Mouse (Mus musculus): ENCODE data around the gene Gm37240. TPM values are rescaled to one million over a fixed set of nuclear protein-coding genes. Genes with fewer than 3 reads are reported as not detected.

The Gm37240 gene
- total and polyA plus RNA-seq, 2 experiments from 2014 or later: 0.43 to 1.9 TPM

DNA sequence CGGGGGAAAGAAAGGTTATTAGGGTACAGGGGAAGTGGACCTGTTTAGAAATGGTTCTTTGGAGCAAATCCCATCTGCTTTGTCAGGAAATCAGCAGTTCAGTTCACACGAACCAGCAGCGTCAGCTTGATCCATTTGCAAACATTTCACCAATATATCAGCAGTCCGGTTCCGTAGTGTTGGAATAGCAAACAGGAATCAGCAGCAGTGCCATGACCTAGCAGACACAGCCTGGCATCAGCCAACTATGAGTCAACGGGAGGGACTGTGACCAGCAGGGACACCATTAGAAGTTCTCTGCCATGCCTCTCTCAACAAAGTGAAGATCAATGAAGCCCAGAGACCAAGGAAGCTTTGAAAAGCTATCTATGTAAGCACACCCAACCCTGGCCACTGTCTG is 1267.6 kb downstream of the Gm37240 start:
- Histone ChIP-seq H3K4me3 (ENCODE audit: low read depth, low read length) (no peak overlapping the region), H3K27me3 (ENCODE audit: insufficient read depth, low read length) (no peaks in the 10 kb centered on the region), H3K4me1 (ENCODE audit: insufficient read depth, low read length) (peaks cover 4% of the 10 kb centered on the region; the same call in 1 of the 2 replicates), H3K9me3 (ENCODE audit: low read length) (no peaks in the 10 kb centered on the region), H3K4me2 (ENCODE audit: low read depth, low read length, poor library complexity, severe bottlenecking) (no peak overlapping the region), H3K27ac (ENCODE audit: low read depth, low read length) (no peak overlapping the region), H3K9ac (replicated peaks; ENCODE audit: low read length, poor library complexity, severe bottlenecking) (no peak overlapping the region), H3K36me3 (ENCODE audit: insufficient read depth, low read length) (no peaks in the 10 kb centered on the region)
- DNase-seq (ENCODE audit: low spot score): no peak
- no peak for TF ChIP-seq CTCF (IDR thresholded peaks at IDR 0.05)
- WGBS: 94% methylated on average over 6 of the region's 6 CpGs
- no peak for ATAC-seq (ENCODE audit: low FRiP score)

DNA sequence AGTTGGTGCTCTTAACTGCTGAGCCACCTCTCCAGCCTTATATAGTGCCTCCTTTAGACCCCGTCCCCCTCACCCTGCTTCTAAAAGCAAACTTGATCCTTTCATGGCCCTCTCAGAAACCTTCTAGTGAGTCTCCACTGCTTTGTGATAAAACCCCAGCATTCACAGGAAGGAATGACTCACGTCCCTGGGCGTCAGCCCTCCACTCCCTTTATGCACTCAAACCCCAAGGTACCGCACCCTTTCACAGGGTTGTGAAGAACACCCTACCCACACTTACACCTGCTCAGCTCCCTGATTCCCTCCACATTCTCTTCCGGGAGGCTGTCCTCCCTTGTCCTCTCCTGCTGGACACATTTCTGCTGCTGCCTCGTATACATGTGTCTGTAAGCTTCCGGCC is 1268.3 kb downstream of the Gm37240 start:
- ATAC-seq (ENCODE audit: low FRiP score) (no peak), DNase-seq (ENCODE audit: low spot score) (no peak)
- H3K36me3 ChIP-seq (ENCODE audit: insufficient read depth, low read length): no peaks in the 10 kb centered on the region
- peaks cover 4% of the 10 kb centered on the region; the same call in 1 of the 2 replicates for H3K4me1 ChIP-seq (ENCODE audit: insufficient read depth, low read length)
- H3K9me3 ChIP-seq (ENCODE audit: low read length): no peaks in the 10 kb centered on the region
- no peaks in the 10 kb centered on the region for H3K27me3 ChIP-seq (ENCODE audit: insufficient read depth, low read length)
- no peak overlapping the region for H3K9ac ChIP-seq (replicated peaks; ENCODE audit: low read length, poor library complexity, severe bottlenecking)
- no peak for TF ChIP-seq CTCF (IDR thresholded peaks at IDR 0.05)
- WGBS: 97% methylated on average over 7 of the region's 7 CpGs
- H3K4me2 ChIP-seq (ENCODE audit: low read depth, low read length, poor library complexity, severe bottlenecking): no peak overlapping the region
- H3K27ac ChIP-seq (ENCODE audit: low read depth, low read length): no peak overlapping the region
- H3K4me3 ChIP-seq (ENCODE audit: low read depth, low read length): no peak overlapping the region

DNA sequence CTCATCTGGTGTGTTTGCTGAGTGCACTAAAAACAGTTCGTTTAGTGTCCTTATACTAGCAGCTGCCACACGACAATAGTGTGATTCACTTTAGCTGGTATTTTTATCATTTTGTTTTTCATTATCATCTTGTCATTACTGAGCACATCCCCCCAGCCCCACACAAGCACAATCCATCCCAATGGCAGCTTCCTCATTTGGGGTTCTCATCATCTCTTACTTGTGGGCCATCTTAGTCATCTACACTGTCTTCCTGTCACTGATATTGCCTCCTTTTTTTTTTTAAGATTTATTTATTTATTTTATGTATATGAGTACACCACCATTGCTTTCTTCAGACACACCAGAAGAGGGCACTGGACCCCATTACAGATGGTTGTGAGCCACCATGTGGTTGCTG is 1268.7 kb downstream of the Gm37240 start:
- Histone ChIP-seq H3K9ac (replicated peaks; ENCODE audit: low read length, poor library complexity, severe bottlenecking) (no peak overlapping the region), H3K27me3 (ENCODE audit: insufficient read depth, low read length) (no peaks in the 10 kb centered on the region), H3K4me2 (ENCODE audit: low read depth, low read length, poor library complexity, severe bottlenecking) (no peak overlapping the region), H3K4me3 (ENCODE audit: low read depth, low read length) (no peak overlapping the region), H3K36me3 (ENCODE audit: insufficient read depth, low read length) (no peaks in the 10 kb centered on the region), H3K9me3 (ENCODE audit: low read length) (no peaks in the 10 kb centered on the region), H3K4me1 (ENCODE audit: insufficient read depth, low read length) (peaks cover 4% of the 10 kb centered on the region; the same call in 1 of the 2 replicates), H3K27ac (ENCODE audit: low read depth, low read length) (no peak overlapping the region)
- TF ChIP-seq CTCF (IDR thresholded peaks at IDR 0.05): no peak
- ATAC-seq (ENCODE audit: low FRiP score): no peak
- DNase-seq (ENCODE audit: low spot score): no peak
- 94% methylated on average over 2 of the region's 2 CpGs for WGBS

DNA sequence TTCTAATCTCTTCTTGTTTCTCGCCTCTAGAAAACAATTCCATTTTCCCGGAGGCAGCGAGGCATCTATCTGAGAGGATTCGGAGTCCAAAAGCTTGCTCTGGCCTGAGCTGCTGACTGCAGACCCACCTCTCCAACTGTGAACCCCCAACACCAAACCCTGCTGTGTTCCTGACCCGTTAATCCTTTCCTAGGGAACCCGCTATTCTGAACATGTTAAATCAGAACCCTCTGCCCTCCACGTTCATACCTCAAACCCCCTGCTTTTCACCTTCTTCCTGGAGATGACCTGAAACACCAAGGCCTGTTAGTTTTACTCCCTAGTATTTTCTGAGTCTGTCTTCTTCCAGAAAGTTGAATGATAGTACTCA is 1271.5 kb downstream of the Gm37240 start:
- no peak for TF ChIP-seq CTCF (IDR thresholded peaks at IDR 0.05)
- Histone ChIP-seq H3K4me3 (ENCODE audit: low read depth, low read length) (no peak overlapping the region), H3K9me3 (ENCODE audit: low read length) (no peaks in the 10 kb centered on the region), H3K27me3 (ENCODE audit: insufficient read depth, low read length) (no peaks in the 10 kb centered on the region), H3K9ac (replicated peaks; ENCODE audit: low read length, poor library complexity, severe bottlenecking) (no peak overlapping the region), H3K36me3 (ENCODE audit: insufficient read depth, low read length) (no peaks in the 10 kb centered on the region), H3K27ac (ENCODE audit: low read depth, low read length) (no peak overlapping the region), H3K4me1 (ENCODE audit: insufficient read depth, low read length) (peaks cover 4% of the 10 kb centered on the region; the same call in 1 of the 2 replicates), H3K4me2 (ENCODE audit: low read depth, low read length, poor library complexity, severe bottlenecking) (no peak overlapping the region)
- DNase-seq (ENCODE audit: low spot score) (no peak), ATAC-seq (ENCODE audit: low FRiP score) (no peak)
- 22% methylated on average over 7 of the region's 7 CpGs for WGBS

DNA sequence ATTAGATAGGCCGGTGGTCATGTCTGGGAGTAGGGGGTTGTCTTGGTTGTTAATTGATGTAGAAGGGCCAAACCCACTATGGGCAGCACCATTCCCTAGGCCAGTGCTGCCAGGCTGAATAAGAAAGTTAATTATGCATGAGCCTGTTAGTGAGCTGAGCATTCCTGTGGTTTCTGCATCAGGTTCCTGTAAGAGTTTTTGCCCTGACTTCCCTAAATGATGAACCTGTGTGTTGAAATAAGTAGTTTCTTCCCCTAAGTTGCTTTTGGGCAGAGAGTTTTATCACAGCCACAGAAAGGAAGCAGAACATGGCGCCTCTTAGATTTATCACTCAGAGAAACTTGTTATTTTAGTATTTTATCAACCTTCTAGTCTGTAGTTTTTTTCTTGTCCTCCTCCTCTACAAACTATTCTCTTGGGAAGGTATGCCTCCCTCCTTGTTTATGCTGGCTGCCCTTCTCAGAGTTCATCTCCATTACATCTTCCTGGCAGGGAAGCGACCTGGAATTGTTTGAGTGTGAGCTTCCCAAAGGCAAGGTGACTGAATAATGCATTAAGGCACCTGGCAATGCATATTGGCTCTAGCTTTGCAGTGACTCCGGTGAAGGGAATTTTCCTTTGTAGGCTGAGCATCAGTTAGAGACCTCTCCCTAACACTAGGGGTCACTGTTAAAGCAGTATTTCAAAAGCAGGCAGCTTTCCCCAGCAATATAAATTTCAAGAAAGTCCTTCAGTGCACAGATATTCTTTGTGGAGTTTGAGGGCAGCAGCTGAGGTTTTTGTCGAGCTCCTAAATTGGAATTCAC is 1272.1 kb downstream of the Gm37240 start:
- Histone ChIP-seq H3K4me3 (ENCODE audit: low read depth, low read length) (no peak overlapping the region), H3K27me3 (ENCODE audit: insufficient read depth, low read length) (no peaks in the 10 kb centered on the region), H3K4me1 (ENCODE audit: insufficient read depth, low read length) (peaks cover 4% of the 10 kb centered on the region; the same call in 1 of the 2 replicates), H3K4me2 (ENCODE audit: low read depth, low read length, poor library complexity, severe bottlenecking) (no peak overlapping the region), H3K9me3 (ENCODE audit: low read length) (no peaks in the 10 kb centered on the region), H3K27ac (ENCODE audit: low read depth, low read length) (no peak overlapping the region), H3K9ac (replicated peaks; ENCODE audit: low read length, poor library complexity, severe bottlenecking) (no peak overlapping the region), H3K36me3 (ENCODE audit: insufficient read depth, low read length) (no peaks in the 10 kb centered on the region)
- DNase-seq (ENCODE audit: low spot score): peak; percentile 84
- WGBS: 33% methylated on average over 5 of the region's 5 CpGs
- no peak for ATAC-seq (ENCODE audit: low FRiP score)
- TF ChIP-seq CTCF (IDR thresholded peaks at IDR 0.05): peak; percentile 88

DNA sequence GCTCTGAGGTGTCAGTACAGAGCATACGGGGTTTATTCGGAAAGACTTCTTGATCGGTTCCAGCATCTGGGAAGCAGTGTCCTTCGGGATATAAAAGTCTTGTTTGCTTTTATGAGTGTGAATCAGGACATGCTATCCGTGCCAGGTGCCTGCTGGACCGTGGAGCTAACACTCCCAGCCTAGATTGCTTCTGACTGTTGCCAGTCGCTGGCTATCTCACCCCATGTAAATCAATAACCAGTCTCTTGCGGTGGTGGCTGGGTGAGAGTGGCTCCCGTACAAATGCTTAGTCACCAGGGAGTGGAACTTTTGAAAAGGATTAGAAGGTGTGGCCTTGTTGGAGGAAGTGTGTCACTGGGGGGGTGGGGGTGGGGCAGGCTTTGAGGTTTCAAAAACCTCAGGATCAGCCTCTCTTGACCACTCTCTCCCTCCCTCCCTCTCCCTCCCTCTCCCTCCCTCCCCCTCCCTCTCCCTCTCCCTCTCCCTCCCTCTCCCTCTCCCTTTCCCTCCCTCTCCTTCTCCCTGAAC is 1277.1 kb downstream of the Gm37240 start:
- H3K9me3 ChIP-seq (ENCODE audit: low read length): no peaks in the 10 kb centered on the region
- DNase-seq (ENCODE audit: low spot score): no peak
- WGBS: 79% methylated on average over 9 of the region's 9 CpGs
- no peak overlapping the region for H3K27ac ChIP-seq (ENCODE audit: low read depth, low read length)
- H3K9ac ChIP-seq (replicated peaks; ENCODE audit: low read length, poor library complexity, severe bottlenecking): no peak overlapping the region
- H3K4me2 ChIP-seq (ENCODE audit: low read depth, low read length, poor library complexity, severe bottlenecking): no peak overlapping the region
- no peak for TF ChIP-seq CTCF (IDR thresholded peaks at IDR 0.05)
- H3K27me3 ChIP-seq (ENCODE audit: insufficient read depth, low read length): no peaks in the 10 kb centered on the region
- H3K36me3 ChIP-seq (ENCODE audit: insufficient read depth, low read length): no peaks in the 10 kb centered on the region
- H3K4me1 ChIP-seq (ENCODE audit: insufficient read depth, low read length): no peaks in the 10 kb centered on the region
- no peak overlapping the region for H3K4me3 ChIP-seq (ENCODE audit: low read depth, low read length)
- ATAC-seq (ENCODE audit: low FRiP score): no peak

Data from midbrain, postnatal 0 days (tissue).